Mouse (Mus musculus) bone marrow macrophage, adult 2 months (primary cell): ENCODE measurements around the gene Fbxo4.

Experiments
- CTCF ChIP-seq: IDR thresholded peaks from 2 replicates; pipeline ENCODE4 v1.5.1; 2012; ENCODE audit warnings: low read depth, mild to moderate bottlenecking, low read length, moderate library complexity
- POLR2A ChIP-seq: IDR thresholded peaks from 2 replicates; pipeline ENCODE4 v1.6.1; 2012; ENCODE audit warnings: mild to moderate bottlenecking, low read depth, low read length, borderline replicate concordance

DNA sequence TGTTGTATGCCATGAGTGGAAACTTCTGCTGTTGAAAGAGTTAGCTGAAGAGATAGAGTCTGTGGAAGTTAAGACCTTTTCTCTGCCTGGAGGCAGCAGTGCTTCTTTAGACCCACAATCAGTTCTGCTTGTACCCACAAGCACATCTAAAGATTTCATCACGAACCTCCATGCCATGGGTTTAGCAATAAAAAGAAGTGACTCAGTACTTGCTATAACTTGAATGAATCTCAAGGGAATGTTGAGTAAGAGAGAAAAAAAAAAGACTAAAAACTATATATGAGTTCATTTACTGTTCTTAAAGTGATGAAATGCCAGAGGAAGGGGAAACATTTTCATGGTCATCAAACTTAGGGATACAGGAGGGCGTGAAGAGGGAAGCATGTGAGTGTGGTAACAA, 21.2 kb upstream of the Fbxo4 start:
- TF ChIP-seq CTCF (no peak), POLR2A (no peak)
